Mouse (Mus musculus): Measurements from ENCODE around the gene Barhl2. TPM values are rescaled to one million over a fixed set of nuclear protein-coding genes. Genes with fewer than 3 reads are reported as not detected.

Barhl2 gene
- under 1 TPM; 0.82 to 0.95 TPM for total RNA-seq (2021)
- long read RNA-seq, experiment 1 = 0 reads
- long read RNA-seq, experiment 2 = 0 reads

- intact Hi-C loops (cut with DNase I) = no loop called here
- no peak for DNase-seq (ENCODE audit: extremely low spot score in 1 of 2, low spot score in 2 of 2)
- no peak within 1 kb of the TSS for H3K4me3 ChIP-seq
- no peak within 1 kb of the TSS for H3K27ac ChIP-seq
- no peak for TF ChIP-seq CTCF (IDR thresholded peaks at IDR 0.05)
Measured at GRCm38 (mm10) chr5:106457986-106458476, at the start of gene Barhl2. Gene Barhl2 (minus strand): TSS chr5:106458166.

GRCm38 (mm10) chr5:106506061-106506460 lies 48.1 kb upstream of the Barhl2 start:
- intact Hi-C loops (cut with DNase I) = no loop called here
- TF ChIP-seq CTCF (IDR thresholded peaks at IDR 0.05) = no peak
- Histone ChIP-seq H3K4me3 (no peak overlapping the region), H3K27ac (no peak overlapping the region)
- DNase-seq (ENCODE audit: extremely low spot score in 1 of 2, low spot score in 2 of 2) = no peak

GRCm38 (mm10) chr5:106502684-106503545 lies 44.9 kb upstream of the Barhl2 start:
- intact Hi-C loops (cut with DNase I) = no loop called here
- H3K4me3 ChIP-seq = no peak overlapping the region
- TF ChIP-seq CTCF (IDR thresholded peaks at IDR 0.05) = no peak
- no peak for DNase-seq (ENCODE audit: extremely low spot score in 1 of 2, low spot score in 2 of 2)
- H3K27ac ChIP-seq = no peak overlapping the region

GRCm38 (mm10) chr5:106502271-106502670 lies 44.3 kb upstream of the Barhl2 start:
- H3K4me3 ChIP-seq = no peak overlapping the region
- no peak overlapping the region for H3K27ac ChIP-seq
- TF ChIP-seq CTCF (IDR thresholded peaks at IDR 0.05) = no peak
- intact Hi-C loops (cut with DNase I) = no loop called here
- DNase-seq (ENCODE audit: extremely low spot score in 1 of 2, low spot score in 2 of 2) = no peak

GRCm38 (mm10) chr5:106491771-106492170 lies 33.8 kb upstream of the Barhl2 start:
- TF ChIP-seq CTCF (IDR thresholded peaks at IDR 0.05) = no peak
- intact Hi-C loops (cut with DNase I) = no loop called here
- no peak for DNase-seq (ENCODE audit: extremely low spot score in 1 of 2, low spot score in 2 of 2)
- H3K4me3 ChIP-seq = no peak overlapping the region
- no peak overlapping the region for H3K27ac ChIP-seq

- Histone ChIP-seq H3K27ac (no peak overlapping the region), H3K4me3 (no peak overlapping the region)
- TF ChIP-seq CTCF (IDR thresholded peaks at IDR 0.05) = no peak
- DNase-seq (ENCODE audit: extremely low spot score in 1 of 2, low spot score in 2 of 2) = no peak
- intact Hi-C loops (cut with DNase I) = no loop called here
Measured at GRCm38 (mm10) chr5:106472105-106472500, 14.1 kb upstream of the Barhl2 start.

- Histone ChIP-seq H3K4me3 (no peak overlapping the region), H3K27ac (no peak overlapping the region)
- DNase-seq (ENCODE audit: extremely low spot score in 1 of 2, low spot score in 2 of 2) = no peak
- TF ChIP-seq CTCF (IDR thresholded peaks at IDR 0.05) = no peak
- intact Hi-C loops (cut with DNase I) = no loop called here
Measured at GRCm38 (mm10) chr5:106471235-106472104, 13.5 kb upstream of the Barhl2 start.

- Histone ChIP-seq H3K27ac (no peak overlapping the region), H3K4me3 (no peak overlapping the region)
- no peak for TF ChIP-seq CTCF (IDR thresholded peaks at IDR 0.05)
- no peak for DNase-seq (ENCODE audit: extremely low spot score in 1 of 2, low spot score in 2 of 2)
- intact Hi-C loops (cut with DNase I) = loop anchor here (5.0 kb wide), 3 partner anchors 182 to 1257 kb away; no protein-coding TSS in a partner anchor
Measured at GRCm38 (mm10) chr5:106465129-106465790, 7.3 kb upstream of the Barhl2 start.

GRCm38 (mm10) chr5:106464336-106465128 lies 6.6 kb upstream of the Barhl2 start:
- intact Hi-C loops (cut with DNase I) = loop anchor here (5.0 kb wide), 5 partner anchors 98 to 1258 kb away; no protein-coding TSS in a partner anchor
- Histone ChIP-seq H3K27ac (no peak overlapping the region), H3K4me3 (no peak overlapping the region)
- no peak for DNase-seq (ENCODE audit: extremely low spot score in 1 of 2, low spot score in 2 of 2)
- TF ChIP-seq CTCF (IDR thresholded peaks at IDR 0.05) = no peak

- no peak overlapping the region for H3K27ac ChIP-seq
- no peak for DNase-seq (ENCODE audit: extremely low spot score in 1 of 2, low spot score in 2 of 2)
- TF ChIP-seq CTCF (IDR thresholded peaks at IDR 0.05) = no peak
- intact Hi-C loops (cut with DNase I) = loop anchor here (5.0 kb wide), 2 partner anchors 99 to 334 kb away; no protein-coding TSS in a partner anchor
- no peak overlapping the region for H3K4me3 ChIP-seq
Measured at GRCm38 (mm10) chr5:106463661-106464191, 5.8 kb upstream of the Barhl2 start.
